Mouse (Mus musculus) liver, embryonic 14.5 days (tissue): ENCODE data around the gene Mta1.

ENCODE experiments used
- CTCF ChIP-seq: IDR thresholded peaks from 2 replicates; pipeline ENCODE4 v1.5.1; 2016; ENCODE audit warnings: antibody characterized with exemption, low read depth, control low read depth
- EP300 ChIP-seq: IDR thresholded peaks from 2 replicates; pipeline ENCODE4 v1.6.1; 2016; ENCODE audit warnings: antibody characterized with exemption, low read depth

DNA sequence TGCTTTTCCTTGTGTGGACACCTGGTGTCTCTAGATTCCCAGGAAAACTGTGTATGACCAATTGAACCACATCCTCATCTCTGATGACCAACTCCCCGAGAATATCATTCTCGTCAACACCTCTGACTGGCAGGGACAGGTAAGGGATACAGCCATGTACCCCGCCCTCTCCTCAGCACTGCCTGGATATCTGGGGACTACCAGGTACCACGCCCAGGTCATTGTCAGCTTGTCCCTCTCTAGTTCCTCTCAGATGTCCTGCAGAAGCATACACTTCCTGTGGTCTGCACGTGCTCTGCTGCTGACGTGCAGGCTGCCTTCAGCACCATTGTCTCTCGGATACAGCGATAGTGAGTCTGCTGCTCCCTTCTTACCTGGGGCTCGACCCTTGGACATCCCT is 36.5 kb upstream of the Mta1 start:
- TF ChIP-seq CTCF: no peak
- TF ChIP-seq EP300: no peak
